Comparison of ENCODE assay signal across 12 mouse cellular contexts in the genomic region with DNA sequence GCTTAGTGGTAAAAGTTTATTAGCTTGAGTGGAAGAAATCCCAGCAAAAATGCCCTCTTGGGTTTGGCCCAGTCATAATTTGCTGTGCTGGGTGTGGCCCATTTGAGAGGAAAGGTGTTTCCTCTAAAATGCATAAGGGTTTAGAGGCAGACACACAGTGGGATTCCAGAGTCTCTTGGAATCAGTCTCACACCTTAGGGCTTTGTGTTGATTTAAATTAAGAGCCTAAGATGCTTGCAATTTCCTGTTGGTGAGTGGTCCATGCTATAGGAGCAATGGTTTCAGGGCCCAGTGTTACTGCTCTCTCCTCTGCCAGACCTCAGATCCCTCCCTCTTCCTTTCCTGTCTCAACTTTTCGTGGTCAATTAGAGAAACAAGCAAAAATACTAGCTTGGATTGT. TPM values are rescaled to one million over a fixed set of nuclear protein-coding genes. Genes with fewer than 3 reads are reported as not detected.
A peak's percentile ranks its signal among the peaks of the same experiment; 100 is the strongest.
DNase-seq lines count a peak whose midpoint lies in the region; ATAC-seq and TF ChIP-seq lines count a peak whose summit lies in the region.
"Had no signal": no experiment of that assay in that cellular context is flagged by ENCODE, and none has a peak within 500 bp of the region (broad histone marks: within the 10 kb centered on the region; RNA-seq: fewer than 3 reads in every experiment).

No protein-coding gene starts in this region.

- peaks cover 15% of the 10 kb centered on the region for H3K36me3 ChIP-seq in heart, embryonic 14.5 days (ENCODE audit: control insufficient read depth, insufficient read depth, low read length)
- H3K36me3 ChIP-seq in liver, embryonic 13.5 days = peaks cover 26% of the 10 kb centered on the region

- H3K9ac ChIP-seq in heart, embryonic 14.5 days (ENCODE audit: low read length) = no peak overlapping the region
- H3K9ac ChIP-seq in liver, embryonic 13.5 days = peak overlapping the region; percentile 94

- WGBS in heart, embryonic 14.5 days = 26% methylated on average over 1 of the region's 1 CpGs
- WGBS in bone marrow, adult 2 months = 3% methylated on average over 1 of the region's 1 CpGs
- WGBS in liver, embryonic 13.5 days (ENCODE audit: insufficient replicate concordance) = 10% methylated on average over 1 of the region's 1 CpGs

- H3K4me2 ChIP-seq in heart, embryonic 14.5 days (ENCODE audit: low read length) = 0 out of 2 replicates have a peak overlapping the region, but pooled peaks have one; percentile 8
- H3K4me2 ChIP-seq in liver, embryonic 13.5 days = peak overlapping the region; percentile 76

- DNase-seq in heart, postnatal 36 days = no peak
- DNase-seq in 416B (ENCODE audit: low read depth) = peak; percentile 56
- DNase-seq in liver, embryonic 13.5 days = no peak
- no peak for DNase-seq in right cerebral cortex, postnatal 14 days
- DNase-seq in right cerebral cortex, postnatal 25 days = no peak
- no peak for DNase-seq in kidney, postnatal 14 days

- TF ChIP-seq CTCF in bone marrow, adult 2 months (IDR thresholded peaks at IDR 0.05; ENCODE audit: control insufficient read depth, insufficient read depth, low read length) = no peak

- intact Hi-C loops in heart, postnatal 36 days (cut with DNase I) = loop anchor here (5.0 kb wide), 2 partner anchors 37 to 73 kb away; partner anchors contain the start of gene Rabif

- H3K27ac ChIP-seq in heart, embryonic 14.5 days (replicated peaks in 1 of 2; ENCODE audit: control insufficient read depth in 1 of 2, insufficient read depth in 1 of 2, low read depth in 2 of 2, low read length in 2 of 2) = peak overlapping the region; percentile 3 to 67; a peak in 3 of 4 replicates
- H3K27ac ChIP-seq in bone marrow, adult 2 months (ENCODE audit: control insufficient read depth, insufficient read depth, low read depth, low read length, poor library complexity) = peak overlapping the region; percentile 61; the same call in 1 of the 2 replicates
- peak overlapping the region; percentile 97 for H3K27ac ChIP-seq in liver, embryonic 13.5 days

- ATAC-seq in heart, embryonic 14.5 days (ENCODE audit: insufficient number of reproducible peaks, insufficient read depth, low FRiP score, low read depth) = no peak
- ATAC-seq in liver, embryonic 13.5 days (ENCODE audit: low read depth) = no peak

- H3K4me3 ChIP-seq in heart, embryonic 14.5 days (ENCODE audit: control insufficient read depth in 1 of 2, insufficient read depth in 1 of 2, low read depth in 1 of 2, low read length in 2 of 2) = no peak overlapping the region
- H3K4me3 ChIP-seq in bone marrow, adult 2 months (replicated peaks; ENCODE audit: control insufficient read depth, low read depth, low read length) = peak overlapping the region; percentile 40
- peak overlapping the region; percentile 89 for H3K4me3 ChIP-seq in liver, embryonic 13.5 days (replicated peaks)

- no peak for TF ChIP-seq POLR2A in bone marrow, adult 2 months (IDR thresholded peaks at IDR 0.05; ENCODE audit: borderline replicate concordance, control insufficient read depth, low read depth, low read length)

- no peaks in the 10 kb centered on the region for H3K9me3 ChIP-seq in heart, embryonic 14.5 days (ENCODE audit: control insufficient read depth, low read length)
- no peaks in the 10 kb centered on the region for H3K9me3 ChIP-seq in liver, embryonic 13.5 days (replicated peaks)

- H3K27me3 ChIP-seq in heart, embryonic 14.5 days (ENCODE audit: control insufficient read depth, insufficient read depth, low read length) = no peaks in the 10 kb centered on the region
- no peaks in the 10 kb centered on the region for H3K27me3 ChIP-seq in liver, embryonic 13.5 days

- H3K4me1 ChIP-seq in heart, embryonic 14.5 days (ENCODE audit: control insufficient read depth in 2 of 2, insufficient read depth in 2 of 2, low read length in 2 of 2) = peaks cover 11 to 48% of the 10 kb centered on the region in 2 experiments
- peaks cover 6% of the 10 kb centered on the region; the same call in 1 of the 2 replicates for H3K4me1 ChIP-seq in bone marrow, adult 2 months (ENCODE audit: control insufficient read depth, insufficient read depth, low read length)
- H3K4me1 ChIP-seq in liver, embryonic 13.5 days (replicated peaks) = peaks cover 88% of the 10 kb centered on the region

RNA-seq across cellular contexts. Expression of gene Adipor1, which starts 4.0 kb away (rescaled TPM):
- polyA plus RNA-seq in heart, embryonic 14.5 days (2014; fragmentation: Nextera tagmentation; extraction: Ambion mirVana) = 140 and 146 TPM in 2 replicates
- total RNA-seq in heart, postnatal 36 days (2021) = 100 to 1,000 TPM; 137 to 143 TPM
- 98.9 and 107 TPM in 2 replicates for polyA plus RNA-seq in bone marrow, adult 2 months (2011; ENCODE audit: insufficient read depth, insufficient read length, low replicate concordance, missing spikeins)
- polyA plus RNA-seq in liver, embryonic 13.5 days (2015; fragmentation: Nextera tagmentation; extraction: Ambion mirVana) = 130 and 138 TPM in 2 replicates

RNA-seq across cellular contexts. Expression of gene Cyb5r1, which starts 13.8 kb away (rescaled TPM):
- 40.2 and 40.6 TPM in 2 replicates for polyA plus RNA-seq in heart, embryonic 14.5 days (2014; fragmentation: Nextera tagmentation; extraction: Ambion mirVana)
- total RNA-seq in heart, postnatal 36 days (2021) = 10 to 100 TPM; 26.1 to 27.0 TPM
- polyA plus RNA-seq in bone marrow, adult 2 months (2011; ENCODE audit: insufficient read depth, insufficient read length, low replicate concordance, missing spikeins) = 17.6 and 40.8 TPM in 2 replicates
- polyA plus RNA-seq in liver, embryonic 13.5 days (2015; fragmentation: Nextera tagmentation; extraction: Ambion mirVana) = 20.4 TPM in 2 replicates

RNA-seq across cellular contexts. Expression of gene 4933406M09Rik, which starts 33.4 kb away (rescaled TPM):
- not detected in 2 replicates for polyA plus RNA-seq in heart, embryonic 14.5 days (2014; fragmentation: Nextera tagmentation; extraction: Ambion mirVana)
- total RNA-seq in heart, postnatal 36 days (2021) = not detected
- not detected in 2 replicates for polyA plus RNA-seq in bone marrow, adult 2 months (2011; ENCODE audit: insufficient read depth, insufficient read length, low replicate concordance, missing spikeins)
- polyA plus RNA-seq in liver, embryonic 13.5 days (2015; fragmentation: Nextera tagmentation; extraction: Ambion mirVana) = not detected in 2 replicates
- total RNA-seq: hematopoietic stem cell, adult 5-6 weeks; midbrain, postnatal 0 days had no signal
- polyA plus RNA-seq: limb, embryonic 14.5 days; midbrain, postnatal 0 days; stomach, embryonic 14.5 days had no signal

RNA-seq across cellular contexts. Expression of gene Klhl12, which starts 36.2 kb away (rescaled TPM):
- polyA plus RNA-seq in heart, embryonic 14.5 days (2014; fragmentation: Nextera tagmentation; extraction: Ambion mirVana) = 17.4 and 20.8 TPM in 2 replicates
- 10 to 100 TPM; 20.3 to 21.5 TPM for total RNA-seq in heart, postnatal 36 days (2021)
- polyA plus RNA-seq in bone marrow, adult 2 months (2011; ENCODE audit: insufficient read depth, insufficient read length, low replicate concordance, missing spikeins) = 24.1 and 38.0 TPM in 2 replicates
- polyA plus RNA-seq in liver, embryonic 13.5 days (2015; fragmentation: Nextera tagmentation; extraction: Ambion mirVana) = 34.7 and 37.4 TPM in 2 replicates

RNA-seq across cellular contexts. Expression of gene Tmem183a, which starts 57.4 kb away (rescaled TPM):
- 62.5 and 69.3 TPM in 2 replicates for polyA plus RNA-seq in heart, embryonic 14.5 days (2014; fragmentation: Nextera tagmentation; extraction: Ambion mirVana)
- 10 to 100 TPM; 21.6 to 22.1 TPM for total RNA-seq in heart, postnatal 36 days (2021)
- polyA plus RNA-seq in bone marrow, adult 2 months (2011; ENCODE audit: insufficient read depth, insufficient read length, low replicate concordance, missing spikeins) = 33.0 and 45.7 TPM in 2 replicates
- polyA plus RNA-seq in liver, embryonic 13.5 days (2015; fragmentation: Nextera tagmentation; extraction: Ambion mirVana) = 58.8 and 67.9 TPM in 2 replicates

Comparison
In these comparisons a context has a peak if more than half of its experiments do, and no peak if none do; other contexts are left out.
1. H3K27ac ChIP-seq: peak in every context shown above with its lines; median percentile 97 in liver, embryonic 13.5 days; 61 in bone marrow, adult 2 months; 35 in heart, embryonic 14.5 days.
2. H3K4me3 ChIP-seq: peak in bone marrow, adult 2 months (single experiment) and liver, embryonic 13.5 days (single experiment); none in heart, embryonic 14.5 days (0 of 2).